ENCODE assay signal across 9 mouse cellular contexts in genomic region chr5:45278571-45278970, GRCm38 (mm10).
A peak's percentile ranks its signal among the peaks of the same experiment; 100 is the strongest.
DNase-seq lines count a peak whose midpoint lies in the region; ATAC-seq lines count a peak whose summit lies in the region.
"Had no signal": no experiment of that assay in that cellular context is flagged by ENCODE, and none has a peak within 500 bp of the region (broad histone marks: within the 10 kb centered on the region; RNA-seq: fewer than 3 reads in every experiment).

No protein-coding gene starts in this region.

- peak; percentile 52 for ATAC-seq in hindbrain, embryonic 11.5 days (ENCODE audit: low FRiP score)
- peak; percentile 85; the same call in 1 of the 2 replicates for ATAC-seq in lung, embryonic 15.5 days (ENCODE audit: borderline replicate concordance, extremely low read depth, low FRiP score, low TSS enrichment)
- no peak for ATAC-seq in activated CD4-positive, CD25-positive, alpha-beta regulatory T cell, adult 4 months

- H3K9me3 ChIP-seq in hindbrain, embryonic 11.5 days (ENCODE audit: control insufficient read depth, low read length) = no peaks in the 10 kb centered on the region
- no peaks in the 10 kb centered on the region for H3K9me3 ChIP-seq in lung, embryonic 15.5 days

- H3K27ac ChIP-seq in hindbrain, embryonic 11.5 days (ENCODE audit: low read depth, low read length) = no peak overlapping the region
- H3K27ac ChIP-seq in lung, embryonic 15.5 days = peak overlapping the region; percentile 45; the same call in 1 of the 2 replicates
- H3K27ac ChIP-seq: macrophage had no signal

- peak overlapping the region; percentile 54 for H3K4me2 ChIP-seq in hindbrain, embryonic 11.5 days (replicated peaks; ENCODE audit: low read depth, low read length)
- peak overlapping the region; percentile 58 for H3K4me2 ChIP-seq in lung, embryonic 15.5 days

- no peaks in the 10 kb centered on the region for H3K27me3 ChIP-seq in hindbrain, embryonic 11.5 days (ENCODE audit: control insufficient read depth, insufficient read depth, low read length)
- no peaks in the 10 kb centered on the region for H3K27me3 ChIP-seq in lung, embryonic 15.5 days

- H3K4me3 ChIP-seq in hindbrain, embryonic 11.5 days (ENCODE audit: low read depth, low read length) = peak overlapping the region; percentile 25
- H3K4me3 ChIP-seq in lung, embryonic 15.5 days = peak overlapping the region; percentile 28

- peaks cover 5% of the 10 kb centered on the region for H3K4me1 ChIP-seq in hindbrain, embryonic 11.5 days (replicated peaks; ENCODE audit: control insufficient read depth, insufficient read depth, low read length)
- H3K4me1 ChIP-seq in lung, embryonic 15.5 days = peaks cover 11% of the 10 kb centered on the region

- DNase-seq in WW6 (ENCODE audit: low read depth, low spot score) = peak; percentile 9
- DNase-seq in cerebellum, postnatal 10 days = peak; percentile 91 to 94
- DNase-seq in frontal cortex, postnatal 14 days (ENCODE audit: low spot score in 2 of 2) = peak; percentile 75 to 86
- DNase-seq in hindbrain, embryonic 11.5 days (ENCODE audit: low spot score) = peak; percentile 93
- DNase-seq in layer of hippocampus, adult 9-11 months = peak; percentile 82
- peak; percentile 96 for DNase-seq in retina, embryonic 14.5 days (ENCODE audit: low spot score)

- H3K36me3 ChIP-seq in hindbrain, embryonic 11.5 days (ENCODE audit: control insufficient read depth, insufficient read depth, low read length) = no peaks in the 10 kb centered on the region
- H3K36me3 ChIP-seq in lung, embryonic 15.5 days = no peaks in the 10 kb centered on the region

- no peak overlapping the region for H3K9ac ChIP-seq in hindbrain, embryonic 11.5 days (ENCODE audit: low read depth, low read length)
- H3K9ac ChIP-seq in lung, embryonic 15.5 days = no peak overlapping the region

- WGBS in hindbrain, embryonic 11.5 days = 3% methylated on average over 9 of the region's 9 CpGs
- WGBS in lung, embryonic 15.5 days = 1% methylated on average over 9 of the region's 9 CpGs

Comparison
In these comparisons a context has a peak if more than half of its experiments do, and no peak if none do; other contexts are left out.
1. DNase-seq: peak in every context shown above with its lines; median percentile 96 in retina, embryonic 14.5 days; 93 in hindbrain, embryonic 11.5 days; 92 in cerebellum, postnatal 10 days; 82 in layer of hippocampus, adult 9-11 months; 80 in frontal cortex, postnatal 14 days; 9 in WW6.